Mouse (Mus musculus) fibroblast of lung, adult 2 months (primary cell): Measurements from ENCODE around the gene Bach2.
A peak's percentile ranks its signal among the peaks of the same experiment; 100 is the strongest.

ENCODE experiments used
- DNase-seq: peaks from one replicate; pipeline ENCODE4 v3.0.0-alpha.2; 2011; ENCODE audit warnings: low read depth

The Bach2 gene

GRCm38 (mm10) chr4:32250333-32251004 is 11.9 kb downstream of the Bach2 start:
- DNase-seq = peak; percentile 59

DNA sequence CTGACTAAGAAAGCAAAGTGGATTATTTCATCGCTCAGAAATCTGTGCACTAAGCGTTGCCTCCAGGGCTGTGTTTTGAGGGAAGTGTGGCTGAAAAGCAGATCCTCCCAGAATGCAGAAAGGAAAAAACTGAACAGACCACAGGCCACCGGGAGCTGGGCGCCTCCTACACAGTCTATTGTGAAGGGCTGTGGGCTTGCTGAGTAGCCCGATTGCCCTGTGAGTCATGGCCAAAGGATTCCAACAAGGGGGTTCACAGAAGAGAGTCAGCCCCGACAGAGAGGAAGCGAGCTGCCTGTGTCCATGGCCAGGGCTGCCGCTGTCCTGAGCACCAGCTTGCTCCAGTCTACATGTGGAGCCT is 12.4 kb downstream of the Bach2 start:
- DNase-seq = peak; percentile 58

DNA sequence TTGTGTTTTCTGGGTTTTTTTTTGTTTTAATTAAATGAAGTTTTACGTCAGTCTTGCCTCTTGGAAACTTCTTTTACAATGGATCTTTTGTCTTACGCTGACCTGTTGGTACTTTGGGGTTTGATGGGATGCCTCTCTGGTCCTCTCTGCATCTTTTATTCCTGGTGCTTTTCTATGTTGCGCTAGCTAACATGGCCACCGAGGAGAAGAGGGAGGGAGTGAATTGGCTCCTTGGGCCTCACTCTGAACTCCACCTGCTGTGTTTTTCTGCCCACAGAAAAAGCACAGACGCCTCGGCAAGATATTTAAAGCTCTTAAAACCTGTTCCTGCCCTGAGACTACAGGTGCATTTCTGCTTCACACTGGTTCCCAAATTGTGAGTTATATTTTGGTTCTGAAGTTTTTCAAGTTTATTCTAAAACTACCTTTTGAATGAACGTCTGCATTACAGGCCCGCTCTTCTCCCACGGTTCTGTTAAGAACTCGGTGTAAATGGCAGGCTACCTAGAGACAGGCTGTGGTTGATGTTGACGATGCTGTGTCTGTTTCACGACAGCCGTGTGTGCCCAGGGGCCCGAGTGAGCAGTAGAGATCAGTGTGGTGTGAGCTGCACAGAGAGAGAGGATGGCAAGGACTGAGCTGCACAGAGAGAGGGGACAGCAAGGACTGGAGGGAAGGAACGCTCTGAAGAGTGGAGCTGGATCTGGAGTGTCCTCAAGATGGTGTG is 13.5 kb downstream of the Bach2 start:
- no peak for DNase-seq

- no peak for DNase-seq
Measured at GRCm38 (mm10) chr4:32257686-32258085, 19.1 kb downstream of the Bach2 start.

- DNase-seq = no peak
Measured at GRCm38 (mm10) chr4:32258093-32258492, 19.5 kb downstream of the Bach2 start.

DNA sequence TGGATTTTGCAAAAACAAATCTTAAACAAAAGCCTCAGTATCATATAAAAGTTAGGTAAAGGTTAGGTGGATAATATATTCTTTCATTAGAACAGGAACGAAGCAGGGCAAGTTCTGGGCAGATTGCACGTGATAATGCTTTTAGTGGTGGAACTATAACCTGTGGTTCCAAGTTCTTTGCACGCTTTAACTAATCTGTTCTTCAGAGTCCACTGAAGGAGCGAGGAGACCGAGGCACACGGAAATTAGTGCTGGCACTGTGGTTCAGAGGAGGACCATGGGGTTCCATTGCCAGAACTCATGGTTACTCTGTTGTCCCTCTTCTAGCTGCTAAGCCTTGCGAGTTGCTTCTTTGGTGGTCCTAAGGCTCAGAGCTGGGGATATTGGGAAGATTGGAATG is 20.0 kb downstream of the Bach2 start:
- DNase-seq = no peak

- no peak for DNase-seq
Measured at GRCm38 (mm10) chr4:32260909-32261308, 22.3 kb downstream of the Bach2 start.

- DNase-seq = no peak
Measured at GRCm38 (mm10) chr4:32262825-32263684, 24.5 kb downstream of the Bach2 start.

GRCm38 (mm10) chr4:32263685-32264038 is 25.1 kb downstream of the Bach2 start:
- DNase-seq = no peak

DNA sequence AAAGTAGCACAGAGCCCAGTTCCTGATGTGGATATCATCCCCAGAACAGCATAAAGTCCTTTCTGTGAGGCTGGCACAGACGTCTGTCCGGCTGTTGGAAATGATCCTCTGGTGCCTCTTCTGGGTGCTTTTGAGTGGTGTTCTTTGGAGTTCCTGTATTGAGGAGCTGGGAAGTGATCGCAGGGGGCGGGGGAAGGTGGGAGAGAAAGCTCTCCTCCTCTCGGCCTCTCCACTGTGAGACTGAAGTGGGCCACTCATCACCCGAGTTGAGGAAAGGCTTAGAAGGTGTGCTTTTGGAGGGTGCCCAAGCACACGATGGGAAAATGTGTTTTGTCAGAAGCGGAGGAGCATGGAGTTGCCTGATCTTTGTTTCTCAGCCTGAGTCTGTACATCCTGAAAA is 26.3 kb downstream of the Bach2 start:
- DNase-seq = no peak

DNA sequence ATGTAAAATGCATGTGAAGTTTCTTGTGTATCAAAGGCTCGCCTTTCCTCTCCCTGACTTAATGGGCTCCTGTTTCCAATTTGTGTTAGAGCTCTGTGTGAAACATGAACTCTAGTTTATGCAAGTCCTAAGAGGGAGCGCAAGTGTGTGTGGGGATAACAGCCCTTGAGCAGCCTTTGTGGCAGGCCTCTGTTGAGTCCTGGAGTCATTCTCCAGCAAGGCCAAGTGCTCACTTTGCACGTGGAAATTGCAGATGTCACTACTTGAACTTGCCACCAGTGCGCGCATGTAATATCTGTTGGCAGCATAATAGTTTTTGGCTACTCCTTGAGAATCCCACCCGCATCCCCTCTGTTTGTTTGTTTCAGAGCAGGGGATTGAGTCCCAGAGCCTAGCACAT is 28.1 kb downstream of the Bach2 start:
- DNase-seq = no peak

DNA sequence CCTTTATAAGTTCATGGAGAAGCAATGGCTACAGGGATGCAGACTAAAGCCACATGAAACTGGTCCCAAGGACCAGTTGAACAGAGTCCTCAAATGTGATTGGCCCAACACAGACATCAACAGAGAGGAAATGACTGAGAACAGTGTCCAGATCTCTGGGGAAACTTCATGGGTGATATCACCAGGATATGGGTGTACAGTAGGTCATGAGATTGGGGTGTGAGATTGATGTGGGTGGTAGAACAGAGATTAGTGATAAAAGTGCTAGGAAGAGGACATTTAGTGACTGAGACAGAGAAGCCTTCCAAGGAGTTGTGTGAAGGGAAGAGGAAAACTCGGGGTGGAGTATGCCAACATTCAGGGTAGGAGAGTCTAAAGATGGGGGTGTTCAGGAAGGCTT is 29.4 kb downstream of the Bach2 start:
- no peak for DNase-seq

DNA sequence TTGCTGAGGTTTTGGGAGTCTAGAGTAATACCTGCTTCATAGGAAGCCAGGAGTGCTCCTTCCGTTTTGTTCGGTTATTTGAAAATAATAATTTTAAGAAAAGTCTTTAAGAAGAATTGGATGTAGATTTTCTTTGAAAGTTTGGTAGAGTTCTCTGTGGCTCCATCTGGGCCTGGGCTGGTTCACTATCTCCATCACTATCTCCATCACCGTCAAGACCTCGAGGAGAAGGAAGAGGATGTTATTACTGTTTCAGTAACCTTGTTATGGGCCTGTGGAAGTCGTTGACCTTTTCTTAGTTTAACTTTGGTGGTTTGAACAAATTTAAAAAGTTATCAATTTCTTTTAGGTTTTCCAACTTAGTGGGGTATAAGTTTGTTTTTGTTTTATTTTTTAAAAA is 33.8 kb downstream of the Bach2 start:
- no peak for DNase-seq

DNA sequence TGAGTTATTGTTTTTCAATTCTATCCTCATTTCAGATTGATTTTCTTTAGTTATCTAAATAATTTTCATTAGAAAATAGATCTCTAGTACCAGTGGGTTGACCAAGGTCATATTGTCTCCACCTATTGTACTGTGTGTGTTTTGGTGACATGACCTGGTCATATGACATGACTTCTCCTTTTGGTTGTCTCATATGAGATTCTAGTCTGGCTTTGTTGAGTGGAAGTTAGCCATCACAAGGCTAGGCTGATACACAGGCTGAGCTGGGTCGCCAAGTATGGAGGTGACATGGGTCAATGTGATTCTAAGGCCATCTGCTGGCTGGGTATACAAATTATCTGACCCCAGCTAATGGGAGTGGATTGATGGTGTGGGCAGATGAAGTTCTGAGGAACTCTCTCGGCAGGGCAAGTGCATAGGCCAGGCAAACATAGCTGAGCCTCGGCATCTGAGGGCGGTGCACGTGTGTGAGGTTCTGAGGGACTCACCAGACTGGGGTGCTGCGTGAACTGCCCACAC is 36.2 kb downstream of the Bach2 start:
- no peak for DNase-seq

- DNase-seq = peak; percentile 66
Measured at GRCm38 (mm10) chr4:32279842-32280241, 41.2 kb downstream of the Bach2 start.

GRCm38 (mm10) chr4:32280401-32280800 is 41.8 kb downstream of the Bach2 start:
- DNase-seq = no peak

- no peak for DNase-seq
Measured at GRCm38 (mm10) chr4:32281306-32281705, 42.7 kb downstream of the Bach2 start.

DNA sequence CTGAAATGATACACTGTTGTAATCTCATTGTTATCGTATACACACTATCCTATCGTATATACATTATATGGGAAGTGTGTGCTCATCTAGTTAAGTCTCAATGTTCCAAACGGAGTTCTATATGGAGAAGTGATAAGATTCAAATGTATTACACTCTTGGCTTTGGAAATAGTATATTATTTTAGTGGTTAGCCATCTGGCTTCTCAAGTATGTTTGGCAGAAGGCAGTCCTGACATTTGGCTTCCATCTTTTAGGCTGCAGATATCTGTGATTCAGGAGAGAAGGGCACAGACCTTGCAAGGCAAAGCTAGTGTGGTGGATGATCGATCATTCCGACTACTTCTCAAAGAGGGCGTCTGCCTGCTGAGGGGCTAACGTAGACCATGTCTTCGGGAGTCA is 47.8 kb downstream of the Bach2 start:
- DNase-seq = no peak

DNA sequence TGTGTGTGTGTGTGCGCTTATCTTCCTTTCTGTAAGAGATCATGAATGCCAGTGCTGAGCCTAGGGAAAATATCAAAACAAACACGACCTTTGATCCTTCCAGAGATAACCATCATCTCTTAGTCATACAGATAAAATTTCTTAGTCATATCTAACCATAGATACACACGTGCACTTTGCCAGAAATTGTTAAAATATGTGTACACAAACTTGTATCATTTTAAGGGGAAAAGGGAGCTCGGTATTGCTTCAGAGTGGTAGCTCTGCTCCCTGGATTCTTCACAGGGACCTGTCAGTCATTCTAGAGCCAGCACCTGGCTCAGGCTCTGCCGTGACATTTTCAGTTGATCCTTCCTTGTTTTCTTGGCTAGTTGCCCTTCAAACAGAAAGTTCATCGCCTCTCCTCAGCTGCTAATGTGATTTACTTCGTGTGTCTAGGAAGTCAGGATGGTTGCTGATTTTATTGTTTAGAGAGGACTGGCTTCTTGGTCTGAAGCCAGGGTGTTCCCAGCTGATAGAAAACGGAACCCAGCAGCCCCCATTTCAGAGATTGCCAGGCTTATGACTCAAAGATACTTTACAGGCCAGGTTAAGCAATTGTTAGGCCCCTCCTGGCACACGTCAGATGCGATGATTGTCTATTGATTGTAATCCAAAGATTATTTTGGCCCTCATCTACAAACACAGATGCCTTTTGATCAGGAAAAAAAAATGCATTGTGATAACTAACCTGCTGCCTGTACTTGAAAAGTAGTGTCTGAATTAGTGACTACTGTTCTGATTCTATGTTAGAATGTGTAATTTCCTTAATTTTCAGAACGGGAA is 49.6 kb downstream of the Bach2 start:
- DNase-seq = no peak

DNA sequence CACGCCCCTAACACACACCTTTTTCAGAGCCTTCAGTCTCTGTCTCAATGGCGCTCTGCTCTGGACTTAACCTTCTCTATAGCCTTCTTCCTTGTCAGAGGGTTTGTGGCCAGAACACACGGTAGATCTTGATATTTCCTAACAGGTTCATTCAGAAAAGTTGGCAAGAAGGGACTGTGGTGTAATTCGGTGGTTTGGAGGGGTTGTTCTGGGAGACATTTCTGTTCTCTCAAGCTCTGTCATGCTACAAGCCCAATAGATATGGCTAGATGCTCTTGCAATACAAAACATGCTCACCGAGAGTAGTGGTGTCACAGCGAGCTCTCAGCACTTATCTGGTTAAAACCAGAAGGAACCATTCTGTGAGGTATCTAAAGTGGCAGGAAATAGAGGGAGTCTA is 51.2 kb downstream of the Bach2 start:
- no peak for DNase-seq

DNA sequence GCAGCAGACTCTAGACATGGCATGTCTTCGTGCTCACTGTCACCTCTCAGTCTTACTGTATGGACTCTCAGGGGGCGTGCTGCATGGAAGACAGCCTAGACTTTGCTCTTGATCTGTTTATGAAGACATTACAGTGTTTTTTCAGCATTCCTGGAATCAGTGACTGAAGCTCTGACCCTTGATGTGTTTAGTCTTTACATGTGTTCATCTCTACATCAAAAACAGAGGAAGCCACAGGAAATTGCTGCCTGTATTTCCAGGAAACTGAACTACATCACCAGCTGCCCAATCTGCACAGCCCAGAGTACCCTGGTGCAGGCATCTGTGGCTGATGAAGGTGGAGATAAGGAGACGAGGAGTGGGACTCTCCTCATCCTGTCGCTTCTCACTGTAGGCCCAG is 52.8 kb downstream of the Bach2 start:
- DNase-seq = no peak

- DNase-seq = no peak
Measured at GRCm38 (mm10) chr4:32293686-32294265, 55.2 kb downstream of the Bach2 start.
